Mouse (Mus musculus): Measurements from ENCODE around the gene Mta3. TPM values are rescaled to one million over a fixed set of nuclear protein-coding genes. Genes with fewer than 3 reads are reported as not detected.
A peak's percentile ranks its signal among the peaks of the same experiment; 100 is the strongest.
"Not testable (repeated sequence)": the region's sequence is repeated elsewhere in the genome, so short reads cannot be mapped to it uniquely, and the experiment has no call there.

Mta3 gene
- polyA plus RNA-seq, 1 experiment from 2014 or later: 40.3 TPM

GRCm38 (mm10) chr17:83849081-83849675 is 143.2 kb downstream of the Mta3 start:
- no peak for DNase-seq (ENCODE audit: low spot score)
- no peaks in the 10 kb centered on the region for H3K9me3 ChIP-seq
- WGBS: 65% methylated on average over 12 of the region's 12 CpGs
- no peak overlapping the region for H3K27ac ChIP-seq
- H3K27me3 ChIP-seq (ENCODE audit: insufficient read depth, poor library complexity, severe bottlenecking): 0 out of 2 replicates have a peak, but pooled peaks cover 4% of the 10 kb centered on the region
- H3K36me3 ChIP-seq: no peaks in the 10 kb centered on the region
- H3K4me1 ChIP-seq (replicated peaks): peaks cover 15% of the 10 kb centered on the region
- H3K4me3 ChIP-seq: no peak overlapping the region

GRCm38 (mm10) chr17:83849717-83850116 is 143.8 kb downstream of the Mta3 start:
- Histone ChIP-seq H3K27ac (no peak overlapping the region), H3K9me3 (no peaks in the 10 kb centered on the region), H3K36me3 (no peaks in the 10 kb centered on the region), H3K4me1 (replicated peaks) (peaks cover 15% of the 10 kb centered on the region), H3K4me3 (no peak overlapping the region), H3K27me3 (ENCODE audit: insufficient read depth, poor library complexity, severe bottlenecking) (0 out of 2 replicates have a peak, but pooled peaks cover 4% of the 10 kb centered on the region)
- 85% methylated on average over 5 of the region's 5 CpGs for WGBS
- no peak for DNase-seq (ENCODE audit: low spot score)

GRCm38 (mm10) chr17:83850458-83850857 is 144.5 kb downstream of the Mta3 start:
- no peaks in the 10 kb centered on the region for H3K36me3 ChIP-seq
- H3K27me3 ChIP-seq (ENCODE audit: insufficient read depth, poor library complexity, severe bottlenecking): 0 out of 2 replicates have a peak, but pooled peaks cover 4% of the 10 kb centered on the region
- DNase-seq (ENCODE audit: low spot score): peak; percentile 90
- H3K4me3 ChIP-seq: no peak overlapping the region
- peaks cover 15% of the 10 kb centered on the region for H3K4me1 ChIP-seq (replicated peaks)
- H3K9me3 ChIP-seq: no peaks in the 10 kb centered on the region
- 15% methylated on average over 9 of the region's 9 CpGs for WGBS
- 0 out of 2 replicates have a peak overlapping the region, but pooled peaks have one; percentile 18 for H3K27ac ChIP-seq

- 0 out of 2 replicates have a peak, but pooled peaks cover 4% of the 10 kb centered on the region for H3K27me3 ChIP-seq (ENCODE audit: insufficient read depth, poor library complexity, severe bottlenecking)
- WGBS: 81% methylated on average over 5 of the region's 5 CpGs
- H3K4me1 ChIP-seq (replicated peaks): peaks cover 15% of the 10 kb centered on the region
- no peak overlapping the region for H3K4me3 ChIP-seq
- DNase-seq (ENCODE audit: low spot score): no peak
- no peaks in the 10 kb centered on the region for H3K36me3 ChIP-seq
- H3K9me3 ChIP-seq: no peaks in the 10 kb centered on the region
- H3K27ac ChIP-seq: no peak overlapping the region
Observed at GRCm38 (mm10) chr17:83850864-83851263, 144.9 kb downstream of the Mta3 start.

- Histone ChIP-seq H3K9me3 (no peaks in the 10 kb centered on the region), H3K27me3 (ENCODE audit: insufficient read depth, poor library complexity, severe bottlenecking) (no peaks in the 10 kb centered on the region), H3K4me3 (no peak overlapping the region; the same call in 1 of the 2 replicates), H3K4me1 (replicated peaks) (peaks cover 15% of the 10 kb centered on the region), H3K36me3 (no peaks in the 10 kb centered on the region), H3K27ac (no peak overlapping the region)
- WGBS: 44% methylated on average over 3 of the region's 3 CpGs
- DNase-seq (ENCODE audit: low spot score): no peak
Observed at GRCm38 (mm10) chr17:83853831-83854230, 147.9 kb downstream of the Mta3 start.

GRCm38 (mm10) chr17:83854284-83854918 is 148.4 kb downstream of the Mta3 start:
- no peaks in the 10 kb centered on the region for H3K36me3 ChIP-seq
- peaks cover 9% of the 10 kb centered on the region for H3K4me1 ChIP-seq (replicated peaks)
- WGBS: 50% methylated on average over 12 of the region's 12 CpGs
- DNase-seq (ENCODE audit: low spot score): no peak
- H3K27ac ChIP-seq: no peak overlapping the region
- no peaks in the 10 kb centered on the region for H3K9me3 ChIP-seq
- no peak overlapping the region; the same call in 1 of the 2 replicates for H3K4me3 ChIP-seq
- H3K27me3 ChIP-seq (ENCODE audit: insufficient read depth, poor library complexity, severe bottlenecking): no peaks in the 10 kb centered on the region

GRCm38 (mm10) chr17:83858413-83858812 is 152.4 kb downstream of the Mta3 start:
- DNase-seq (ENCODE audit: low spot score): no peak
- WGBS: 85% methylated on average over 7 of the region's 7 CpGs
- H3K4me3 ChIP-seq: no peak overlapping the region
- no peaks in the 10 kb centered on the region for H3K9me3 ChIP-seq
- H3K27me3 ChIP-seq (ENCODE audit: insufficient read depth, poor library complexity, severe bottlenecking): peaks cover 5% of the 10 kb centered on the region
- no peaks in the 10 kb centered on the region for H3K36me3 ChIP-seq
- peaks cover 10% of the 10 kb centered on the region; the same call in 1 of the 2 replicates for H3K4me1 ChIP-seq (replicated peaks)
- no peak overlapping the region for H3K27ac ChIP-seq

- H3K4me1 ChIP-seq (replicated peaks): peaks cover 10% of the 10 kb centered on the region; the same call in 1 of the 2 replicates
- no peak overlapping the region for H3K4me3 ChIP-seq
- no peaks in the 10 kb centered on the region for H3K9me3 ChIP-seq
- no peak for DNase-seq (ENCODE audit: low spot score)
- 94% methylated on average over 4 of the region's 4 CpGs for WGBS
- peaks cover 13% of the 10 kb centered on the region for H3K27me3 ChIP-seq (ENCODE audit: insufficient read depth, poor library complexity, severe bottlenecking)
- H3K27ac ChIP-seq: no peak overlapping the region
- H3K36me3 ChIP-seq: no peaks in the 10 kb centered on the region
Observed at GRCm38 (mm10) chr17:83859639-83860038, 153.7 kb downstream of the Mta3 start.

GRCm38 (mm10) chr17:83860224-83860623 is 154.3 kb downstream of the Mta3 start:
- peaks cover 13% of the 10 kb centered on the region; the same call in 1 of the 2 replicates for H3K4me1 ChIP-seq (replicated peaks)
- H3K4me3 ChIP-seq: no peak overlapping the region
- DNase-seq (ENCODE audit: low spot score): no peak
- H3K9me3 ChIP-seq: no peaks in the 10 kb centered on the region
- 84% methylated on average over 7 of the region's 7 CpGs for WGBS
- H3K27ac ChIP-seq: no peak overlapping the region
- peaks cover 17% of the 10 kb centered on the region for H3K27me3 ChIP-seq (ENCODE audit: insufficient read depth, poor library complexity, severe bottlenecking)
- H3K36me3 ChIP-seq: no peaks in the 10 kb centered on the region

GRCm38 (mm10) chr17:83860968-83861367 is 155.0 kb downstream of the Mta3 start:
- peaks cover 17% of the 10 kb centered on the region for H3K27me3 ChIP-seq (ENCODE audit: insufficient read depth, poor library complexity, severe bottlenecking)
- not testable (repeated sequence) for H3K9me3 ChIP-seq; H3K36me3 ChIP-seq; H3K27ac ChIP-seq; DNase-seq (ENCODE audit: low spot score)
- peaks cover 13% of the 10 kb centered on the region; the same call in 1 of the 2 replicates for H3K4me1 ChIP-seq (replicated peaks)
- peak overlapping the region; percentile 79 for H3K4me3 ChIP-seq
- WGBS: 58% methylated on average over 8 of the region's 8 CpGs

GRCm38 (mm10) chr17:83861444-83862133 is 155.6 kb downstream of the Mta3 start:
- peak; percentile 98 for DNase-seq (ENCODE audit: low spot score)
- no peaks in the 10 kb centered on the region for H3K9me3 ChIP-seq
- H3K4me3 ChIP-seq: peak overlapping the region; percentile 79
- no peaks in the 10 kb centered on the region for H3K36me3 ChIP-seq
- peak overlapping the region; percentile 94 for H3K27ac ChIP-seq
- WGBS: under 1% methylated on average over 62 of the region's 62 CpGs
- peaks cover 17% of the 10 kb centered on the region for H3K27me3 ChIP-seq (ENCODE audit: insufficient read depth, poor library complexity, severe bottlenecking)
- H3K4me1 ChIP-seq (replicated peaks): peaks cover 13% of the 10 kb centered on the region; the same call in 1 of the 2 replicates

GRCm38 (mm10) chr17:83862134-83862881 is 156.3 kb downstream of the Mta3 start:
- Histone ChIP-seq H3K4me1 (replicated peaks) (peaks cover 13% of the 10 kb centered on the region; the same call in 1 of the 2 replicates), H3K4me3 (peak overlapping the region; percentile 79), H3K36me3 (no peaks in the 10 kb centered on the region), H3K9me3 (no peaks in the 10 kb centered on the region), H3K27ac (peak overlapping the region; percentile 94), H3K27me3 (ENCODE audit: insufficient read depth, poor library complexity, severe bottlenecking) (peaks cover 17% of the 10 kb centered on the region)
- DNase-seq (ENCODE audit: low spot score): no peak
- under 1% methylated on average over 27 of the region's 27 CpGs for WGBS

All from hindbrain, embryonic 10.5 days (tissue).